Mouse (Mus musculus) lung, adult 2 months (tissue): Measurements from ENCODE around the gene Prkca.

ENCODE experiments used
- CTCF ChIP-seq: fragments of 200-500 bp; IDR thresholded peaks from 2 replicates; pipeline ENCODE4 v1.5.1; 2011; ENCODE audit warnings: mild to moderate bottlenecking, low read length, control low read depth; ENCODE audit not compliant: insufficient read depth
- POLR2A ChIP-seq: fragments of 200-500 bp; IDR thresholded peaks from 2 replicates; pipeline ENCODE4 v1.6.1; 2011; ENCODE audit warnings: low read depth, mild to moderate bottlenecking, control low read depth, low read length, borderline replicate concordance; ENCODE audit errors: extremely low read depth

DNA sequence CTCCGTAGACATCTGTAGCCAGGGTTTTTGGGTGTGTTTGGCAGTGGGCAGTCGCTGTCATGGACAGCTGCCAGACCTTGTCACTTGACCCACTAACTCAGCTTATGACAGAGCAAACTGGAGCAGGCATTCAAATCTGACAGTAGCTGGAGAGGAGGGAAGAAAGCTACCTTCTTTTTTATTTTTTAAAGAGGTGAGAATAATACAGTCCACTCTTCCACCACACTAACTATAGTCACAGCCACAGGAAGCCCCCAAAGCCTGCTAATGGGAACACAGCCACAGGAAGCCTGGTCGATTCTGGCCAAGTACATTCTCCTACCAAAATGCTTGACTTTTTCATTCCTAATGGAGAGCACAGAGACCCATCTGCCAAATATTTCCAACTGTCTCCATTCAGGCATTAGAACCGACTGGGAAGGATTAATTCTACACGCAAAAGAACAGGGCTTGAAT lies 84.9 kb downstream of the Prkca start:
- TF ChIP-seq CTCF (no peak), POLR2A (no peak)
